Mouse (Mus musculus): ENCODE measurements around the gene Ska2. TPM values are rescaled to one million over a fixed set of nuclear protein-coding genes. Genes with fewer than 3 reads are reported as not detected.
A peak's percentile ranks its signal among the peaks of the same experiment; 100 is the strongest.

Gene Ska2
- total RNA-seq (2021) = 1 to 10 TPM; 3.7 to 3.9 TPM
- long read RNA-seq, experiment 1, partial matches to known transcripts = 2 of 2 reads
- long read RNA-seq, experiment 1, other reads (novel, unspliced or antisense) = 0 of 2 reads
- long read RNA-seq, experiment 2, partial matches to known transcripts = 1 of 2 reads
- long read RNA-seq, experiment 2, other reads (novel, unspliced or antisense) = 0 of 2 reads

- DNase-seq = peak; percentile 98
Measured at GRCm38 (mm10) chr11:87108755-87109518, at the start of gene Ska2. Gene Ska2 (plus strand): TSS chr11:87109234.

- DNase-seq = no peak
Measured at GRCm38 (mm10) chr11:87060410-87060809, 48.6 kb upstream of the Ska2 start.

GRCm38 (mm10) chr11:87062087-87062486 lies 46.9 kb upstream of the Ska2 start:
- no peak for DNase-seq

DNA sequence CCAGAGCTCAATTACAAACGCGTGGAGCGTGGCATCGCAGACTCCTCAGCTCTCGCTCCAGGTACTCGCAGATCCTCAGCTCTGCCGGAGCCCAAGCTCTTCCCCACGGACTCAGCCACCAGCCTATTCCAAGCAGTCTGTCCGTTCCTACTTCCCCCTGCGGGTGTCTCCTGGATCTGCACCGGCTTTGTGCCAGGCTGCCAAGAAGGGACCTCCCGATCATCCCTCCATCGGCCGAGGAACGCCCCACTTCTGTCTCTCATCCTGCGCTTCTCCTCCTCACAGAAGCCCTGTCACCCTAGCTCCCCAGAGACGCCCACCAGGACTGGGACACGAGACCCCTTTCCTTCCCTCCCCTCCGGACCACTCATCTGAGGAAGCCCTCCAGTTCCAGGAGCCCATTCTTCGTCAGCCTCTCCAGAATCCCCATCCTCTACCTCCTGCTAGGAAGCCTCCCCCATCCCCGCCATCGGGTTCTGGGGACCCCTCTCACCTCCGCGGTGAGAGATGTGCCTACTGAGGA lies 35.6 kb upstream of the Ska2 start:
- DNase-seq = peak; percentile 59

- peak; percentile 80 for DNase-seq
Measured at GRCm38 (mm10) chr11:87073866-87074440, 35.1 kb upstream of the Ska2 start, which contains the start of gene Gdpd1. Gene Gdpd1 (minus strand): TSS chr11:87074062.

DNA sequence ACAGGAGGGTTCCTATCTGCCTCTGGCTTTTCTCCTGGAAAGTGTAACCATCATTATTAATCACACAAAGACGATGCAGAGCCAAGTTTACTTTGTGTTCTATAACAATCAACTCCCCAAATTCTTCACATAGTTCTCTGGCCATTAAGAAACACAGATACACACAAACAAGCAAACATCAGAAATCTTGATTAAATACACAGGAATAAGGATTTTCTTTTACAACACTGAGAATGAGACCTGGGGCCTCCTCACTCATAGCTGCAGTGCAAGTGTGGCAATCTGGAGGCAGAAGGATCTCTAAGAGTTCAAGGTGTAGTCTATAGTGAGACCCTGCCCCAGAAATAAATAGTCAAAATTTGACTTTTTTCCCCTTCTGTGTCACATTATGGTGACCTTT lies 25.3 kb upstream of the Ska2 start:
- no peak for DNase-seq

- DNase-seq = no peak
Measured at GRCm38 (mm10) chr11:87085461-87085860, 23.6 kb upstream of the Ska2 start.

DNA sequence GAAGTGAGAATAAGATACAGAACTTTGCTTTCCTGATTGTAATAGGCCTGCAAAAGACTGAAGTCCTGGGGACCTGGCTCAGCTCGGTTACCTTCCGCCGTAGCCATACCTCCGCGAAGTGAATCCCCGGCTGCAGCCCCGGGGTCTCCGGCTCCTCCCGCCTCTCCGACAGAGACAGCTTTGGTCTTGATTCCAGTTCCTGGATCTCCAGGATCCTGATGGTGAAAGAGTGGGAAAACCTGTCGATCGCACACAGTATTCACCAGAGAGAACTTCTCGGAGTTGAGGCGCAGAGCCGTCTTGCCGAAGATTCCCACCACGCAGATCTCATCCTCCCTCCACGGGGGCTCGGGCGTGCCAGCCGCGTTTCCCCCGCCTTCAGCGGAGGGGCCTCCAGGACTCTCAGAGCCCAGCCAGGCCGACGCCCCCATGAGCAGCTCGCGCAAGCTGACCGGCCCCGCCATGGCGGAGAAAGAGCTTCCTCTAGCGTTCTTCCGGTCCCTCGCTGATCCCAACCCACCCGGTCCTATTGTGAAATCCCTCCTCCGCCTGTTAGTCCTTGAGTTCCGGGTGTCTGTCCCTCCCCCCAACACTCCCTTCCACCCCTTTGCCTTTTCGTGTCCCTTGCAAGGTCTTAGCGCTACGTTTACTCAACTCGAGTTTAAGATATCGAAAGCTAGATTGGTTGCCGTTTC lies 22.6 kb upstream of the Ska2 start, which contains the start of gene Smg8:
TSS of gene Smg8 (minus strand) at position 485 of the 695 bp plus-strand sequence.
- peak; percentile 74 for DNase-seq

DNA sequence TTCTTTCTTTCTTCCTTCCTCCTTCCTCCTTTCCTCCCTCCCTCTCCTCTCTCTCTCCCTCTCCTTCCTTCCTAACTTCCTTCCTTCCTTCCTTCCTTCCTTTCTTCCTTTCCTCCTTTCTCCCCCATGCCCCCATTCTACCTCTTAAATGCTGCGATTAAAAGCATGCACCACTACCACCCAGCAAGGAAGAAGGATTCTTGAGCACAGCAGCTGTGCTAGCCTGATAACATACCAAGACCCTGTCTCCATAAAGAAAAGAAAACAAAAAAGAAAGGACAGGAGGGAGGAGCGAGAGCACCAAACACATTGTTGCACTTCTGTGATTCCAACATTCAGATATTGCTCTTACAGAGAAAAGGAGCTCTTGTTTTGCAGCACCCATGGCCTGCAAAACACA lies 21.9 kb upstream of the Ska2 start:
- DNase-seq = no peak

DNA sequence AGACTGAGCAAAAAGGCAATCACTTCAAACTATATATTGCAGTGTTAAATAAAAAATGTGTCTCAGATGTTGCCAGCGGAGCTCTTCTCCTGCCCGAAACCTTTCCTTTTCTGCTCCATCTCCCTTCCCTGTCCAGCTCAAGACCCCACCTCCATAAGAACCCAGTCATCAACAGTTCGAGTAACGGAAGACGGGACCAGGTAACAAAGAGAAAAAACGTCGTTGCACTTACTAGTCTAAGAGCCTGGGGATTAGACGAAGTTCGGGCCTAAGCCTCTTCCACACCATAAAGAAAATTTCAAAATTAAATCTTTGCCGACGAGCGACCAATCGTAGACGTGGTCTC lies 652 bp upstream of the Ska2 start, which contains the start of gene Prr11:
TSS of gene Prr11 (minus strand) at position 300 of the 346 bp plus-strand sequence.
- DNase-seq = no peak

DNA sequence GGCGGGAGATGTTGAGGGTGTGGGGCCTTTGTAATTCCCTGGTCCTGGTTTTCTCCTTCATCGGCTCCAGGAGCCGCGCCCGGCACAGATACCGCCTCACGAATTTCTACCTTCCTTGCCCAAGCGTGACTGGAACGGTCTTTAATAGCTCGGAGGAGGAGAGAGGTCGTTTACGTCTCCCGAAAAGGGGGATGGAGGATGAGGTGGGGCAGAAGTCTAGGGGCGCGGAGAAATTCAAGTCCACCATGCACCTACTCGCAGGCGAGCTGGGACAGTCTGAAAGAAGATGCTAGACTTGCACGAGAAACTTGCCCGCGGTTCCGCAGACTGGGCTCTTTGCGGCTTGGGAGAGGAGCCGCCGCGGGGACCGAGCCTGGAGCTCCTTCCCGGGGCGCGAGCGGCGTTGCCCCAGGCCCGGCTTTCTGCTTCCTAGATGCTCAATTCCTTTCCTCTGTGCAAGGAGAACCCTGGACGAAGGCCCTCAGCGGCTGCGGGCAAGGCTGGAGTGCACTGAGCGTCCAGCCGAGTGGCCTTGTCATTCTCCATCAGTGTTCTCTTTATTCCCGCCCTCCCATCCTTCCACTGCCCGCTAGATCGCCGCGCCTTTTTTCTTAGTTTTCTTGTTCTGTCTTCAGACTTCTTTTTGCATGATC lies 611 bp downstream of the Ska2 start:
- DNase-seq = no peak

- DNase-seq = no peak
Measured at GRCm38 (mm10) chr11:87110172-87110909, 1.3 kb downstream of the Ska2 start.

- DNase-seq = no peak
Measured at GRCm38 (mm10) chr11:87121864-87122263, 12.8 kb downstream of the Ska2 start.

- no peak for DNase-seq
Measured at GRCm38 (mm10) chr11:87125562-87125961, 16.5 kb downstream of the Ska2 start.

- DNase-seq = no peak
Measured at GRCm38 (mm10) chr11:87126281-87126823, 17.3 kb downstream of the Ska2 start.

DNA sequence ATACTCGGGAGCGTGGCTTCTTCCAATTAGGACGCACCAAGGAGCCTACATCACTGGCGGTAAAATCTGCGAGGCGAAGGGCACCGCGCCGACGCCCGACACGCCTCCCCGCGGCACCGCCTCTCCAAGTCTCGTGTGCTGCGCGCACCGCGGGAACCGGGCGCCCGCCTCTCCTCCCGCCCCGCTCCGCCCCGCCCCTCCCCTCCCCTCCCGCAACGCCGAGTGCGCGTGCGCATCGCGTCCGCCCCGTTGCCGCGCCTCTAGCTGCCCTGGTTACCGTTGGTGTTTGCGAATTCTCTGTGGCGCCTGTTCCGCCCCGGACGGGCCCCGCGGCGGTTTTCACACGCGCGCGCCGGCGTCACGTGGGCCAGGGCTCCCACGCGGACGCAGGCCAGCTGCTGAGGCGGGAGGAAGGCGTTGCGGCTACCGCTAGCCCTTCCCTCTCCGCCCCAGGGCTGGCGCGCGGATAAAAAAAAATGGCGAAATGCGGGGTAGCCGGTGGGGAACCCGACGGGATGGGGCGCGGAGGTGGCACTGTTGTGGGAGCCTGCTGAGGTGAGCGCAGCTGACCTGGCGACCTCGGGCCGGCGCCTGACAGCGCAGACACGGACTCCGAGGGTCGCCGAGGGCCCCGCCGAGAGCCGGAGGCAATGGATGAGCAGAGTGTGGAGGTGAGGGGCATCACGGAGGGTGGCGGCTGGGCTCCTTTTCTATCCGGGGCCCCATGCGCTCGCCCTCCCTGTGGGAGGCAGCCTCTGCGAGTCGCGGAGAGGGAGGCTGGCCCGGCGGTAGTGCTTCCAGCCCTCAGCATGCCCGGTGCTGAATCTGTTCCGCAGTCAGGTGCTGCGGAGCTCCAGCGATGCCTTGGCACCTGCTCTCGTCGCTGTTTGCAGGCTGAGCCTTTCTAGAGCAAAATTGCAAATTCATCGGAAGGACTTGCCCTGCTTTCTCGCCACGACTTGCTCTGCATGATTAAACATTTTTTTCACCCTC lies 18.1 kb downstream of the Ska2 start, which contains the start of gene Trim37:
TSS of gene Trim37 (plus strand) at position 254 of the 993 bp plus-strand sequence.
- DNase-seq = peak; percentile 90

GRCm38 (mm10) chr11:87136233-87136632 lies 27.2 kb downstream of the Ska2 start:
- DNase-seq = no peak

DNA sequence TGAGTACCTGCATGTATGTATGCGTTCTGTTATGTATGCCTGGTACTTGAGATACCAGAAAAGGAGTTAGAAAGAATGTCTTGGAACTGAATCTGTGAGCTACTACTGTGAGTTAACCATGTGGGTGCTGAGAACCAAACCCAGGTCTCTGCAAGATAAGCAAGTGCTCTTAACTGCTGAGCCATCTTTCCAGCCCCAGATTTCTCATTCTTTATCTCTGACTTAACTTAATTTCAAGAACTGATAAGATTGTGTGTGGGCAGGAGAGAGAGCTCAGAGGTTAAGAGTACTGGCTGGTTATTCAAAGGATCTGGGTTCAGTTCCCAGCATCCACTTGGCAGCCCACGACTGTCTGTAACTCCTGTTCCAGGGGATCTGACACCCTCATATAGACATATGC lies 49.0 kb downstream of the Ska2 start:
- DNase-seq = no peak

DNA sequence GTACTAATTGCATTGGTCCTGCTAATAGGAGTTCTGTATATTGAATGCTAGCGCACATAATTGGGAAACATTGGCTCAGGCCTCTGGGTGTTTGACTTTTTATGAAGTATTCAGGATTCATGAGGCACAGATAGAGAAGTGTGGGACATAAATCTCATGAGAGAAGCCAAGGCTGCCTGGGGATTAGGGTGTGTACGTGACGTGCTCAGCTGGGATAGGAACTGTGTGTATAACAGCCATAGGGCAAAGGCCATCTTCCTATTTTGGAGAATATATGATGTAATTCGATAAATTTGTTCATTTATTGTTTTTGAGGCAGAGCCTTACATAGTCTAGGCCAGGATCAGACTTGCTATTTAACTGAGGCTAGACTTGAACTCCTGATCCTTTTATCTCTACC lies 53.7 kb downstream of the Ska2 start:
- DNase-seq = no peak

- DNase-seq = no peak
Measured at GRCm38 (mm10) chr11:87163751-87164150, 54.7 kb downstream of the Ska2 start.

All from gastrocnemius, postnatal 25 days (tissue).